Mouse (Mus musculus): ENCODE measurements around the gene Rufy2. TPM values are rescaled to one million over a fixed set of nuclear protein-coding genes. Genes with fewer than 3 reads are reported as not detected.
A peak's percentile ranks its signal among the peaks of the same experiment; 100 is the strongest.

Gene Rufy2
- 15.8 and 17.1 TPM in 2 replicates for total RNA-seq (2012; rRNA removed)

GRCm38 (mm10) chr10:62980039-62980954, at the start of gene Rufy2:
Rufy2 (plus strand) TSS chr10:62980223.
- Histone ChIP-seq H3K4me1 (ENCODE audit: control insufficient read depth in 2 of 2, insufficient read depth in 2 of 2, low read length in 2 of 2, poor library complexity in 1 of 2) (peaks cover 0 to 3% of the 10 kb centered on the region in 2 experiments; a peak in 1 of 4 replicates), H3K9ac (ENCODE audit: insufficient read depth, low read depth, low read length, poor library complexity, severe bottlenecking) (peak within 1 kb of the TSS; percentile 87), H3K36me3 (ENCODE audit: control insufficient read depth, insufficient read depth, low read length, poor library complexity, severe bottlenecking) (peaks cover 5% of the 10 kb centered on the region; the same call in 1 of the 2 replicates), H3K4me3 (ENCODE audit: insufficient read depth in 1 of 2, low read depth in 1 of 2, low read length in 2 of 2, poor library complexity in 1 of 2, severe bottlenecking in 1 of 2) (peak within 1 kb of the TSS; percentile 92 to 93), H3K27ac (ENCODE audit: insufficient read depth, low read depth, low read length, poor library complexity, severe bottlenecking) (no peak within 1 kb of the TSS), H3K9me3 (ENCODE audit: control insufficient read depth, insufficient read depth, low read depth, low read length) (no peaks in the 10 kb centered on the region)
- TF ChIP-seq ZNF384 (IDR thresholded peaks at IDR 0.05; ENCODE audit: low read depth, low read length) (no peak), CHD2 (IDR thresholded peaks at IDR 0.05; ENCODE audit: low read depth, low read length) (no peak; the same call in 1 of the 2 replicates), MAFK (IDR thresholded peaks at IDR 0.05; ENCODE audit: insufficient read depth, low read depth, low read length) (no peak), ZC3H11A (IDR thresholded peaks at IDR 0.05; ENCODE audit: borderline replicate concordance, low read depth, low read length) (no peak), HCFC1 (IDR thresholded peaks at IDR 0.05; ENCODE audit: borderline replicate concordance, insufficient read depth, low read length) (no peak)
- peak; percentile 65 for DNase-seq (ENCODE audit: low read depth, low spot score)
- in situ Hi-C loops (cut with MboI; ENCODE audit: low sequenced_read_pairs in 2 of 2, unreplicated experiment in 2 of 2) = no loop called here

DNA sequence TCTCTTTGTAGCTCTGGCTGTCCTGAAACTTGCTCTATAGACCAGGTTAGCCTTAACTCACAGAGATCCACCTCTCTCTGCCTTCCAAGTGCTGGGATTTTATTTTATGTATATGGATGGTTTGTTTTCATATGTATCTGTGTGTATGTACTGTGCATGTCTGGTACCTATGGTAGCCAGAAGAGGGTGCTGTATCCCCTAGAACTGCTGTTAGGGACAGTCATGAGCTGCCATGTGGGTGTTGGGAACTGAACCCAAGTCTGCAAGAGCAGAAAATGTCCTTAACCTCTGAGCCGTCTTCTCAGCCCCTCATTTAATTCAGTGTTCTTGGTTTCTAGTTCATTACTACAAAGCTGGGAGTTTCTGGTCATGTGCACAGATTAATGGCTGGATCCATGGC, 47.6 kb upstream of the Rufy2 start:
- Histone ChIP-seq H3K4me3 (ENCODE audit: insufficient read depth in 1 of 2, low read depth in 1 of 2, low read length in 2 of 2, poor library complexity in 1 of 2, severe bottlenecking in 1 of 2) (no peak overlapping the region), H3K4me1 (ENCODE audit: control insufficient read depth in 2 of 2, insufficient read depth in 2 of 2, low read length in 2 of 2, poor library complexity in 1 of 2) (no peaks in the 10 kb centered on the region), H3K36me3 (ENCODE audit: control insufficient read depth, insufficient read depth, low read length, poor library complexity, severe bottlenecking) (no peaks in the 10 kb centered on the region), H3K9ac (ENCODE audit: insufficient read depth, low read depth, low read length, poor library complexity, severe bottlenecking) (no peak overlapping the region), H3K9me3 (ENCODE audit: control insufficient read depth, insufficient read depth, low read depth, low read length) (no peaks in the 10 kb centered on the region), H3K27ac (ENCODE audit: insufficient read depth, low read depth, low read length, poor library complexity, severe bottlenecking) (no peak overlapping the region)
- DNase-seq (ENCODE audit: low read depth, low spot score) = no peak
- in situ Hi-C loops (cut with MboI; ENCODE audit: low sequenced_read_pairs in 2 of 2, unreplicated experiment in 2 of 2) = no loop called here
- TF ChIP-seq HCFC1 (IDR thresholded peaks at IDR 0.05; ENCODE audit: borderline replicate concordance, insufficient read depth, low read length) = no peak
- no peak for TF ChIP-seq MAFK (IDR thresholded peaks at IDR 0.05; ENCODE audit: insufficient read depth, low read depth, low read length)

GRCm38 (mm10) chr10:62944975-62945580, 34.9 kb upstream of the Rufy2 start:
- peaks cover 5% of the 10 kb centered on the region; the same call in 1 of the 2 replicates for H3K36me3 ChIP-seq (ENCODE audit: control insufficient read depth, insufficient read depth, low read length, poor library complexity, severe bottlenecking)
- in situ Hi-C loops (cut with MboI; ENCODE audit: low sequenced_read_pairs in 2 of 2, unreplicated experiment in 2 of 2) = no loop called here
- TF ChIP-seq CHD2 (IDR thresholded peaks at IDR 0.05; ENCODE audit: low read depth, low read length) = no peak
- no peak for TF ChIP-seq MAFK (IDR thresholded peaks at IDR 0.05; ENCODE audit: insufficient read depth, low read depth, low read length)
- no peak for TF ChIP-seq ZNF384 (IDR thresholded peaks at IDR 0.05; ENCODE audit: low read depth, low read length)
- TF ChIP-seq ZC3H11A (IDR thresholded peaks at IDR 0.05; ENCODE audit: borderline replicate concordance, low read depth, low read length) = no peak
- TF ChIP-seq HCFC1 (IDR thresholded peaks at IDR 0.05; ENCODE audit: borderline replicate concordance, insufficient read depth, low read length) = no peak

DNA sequence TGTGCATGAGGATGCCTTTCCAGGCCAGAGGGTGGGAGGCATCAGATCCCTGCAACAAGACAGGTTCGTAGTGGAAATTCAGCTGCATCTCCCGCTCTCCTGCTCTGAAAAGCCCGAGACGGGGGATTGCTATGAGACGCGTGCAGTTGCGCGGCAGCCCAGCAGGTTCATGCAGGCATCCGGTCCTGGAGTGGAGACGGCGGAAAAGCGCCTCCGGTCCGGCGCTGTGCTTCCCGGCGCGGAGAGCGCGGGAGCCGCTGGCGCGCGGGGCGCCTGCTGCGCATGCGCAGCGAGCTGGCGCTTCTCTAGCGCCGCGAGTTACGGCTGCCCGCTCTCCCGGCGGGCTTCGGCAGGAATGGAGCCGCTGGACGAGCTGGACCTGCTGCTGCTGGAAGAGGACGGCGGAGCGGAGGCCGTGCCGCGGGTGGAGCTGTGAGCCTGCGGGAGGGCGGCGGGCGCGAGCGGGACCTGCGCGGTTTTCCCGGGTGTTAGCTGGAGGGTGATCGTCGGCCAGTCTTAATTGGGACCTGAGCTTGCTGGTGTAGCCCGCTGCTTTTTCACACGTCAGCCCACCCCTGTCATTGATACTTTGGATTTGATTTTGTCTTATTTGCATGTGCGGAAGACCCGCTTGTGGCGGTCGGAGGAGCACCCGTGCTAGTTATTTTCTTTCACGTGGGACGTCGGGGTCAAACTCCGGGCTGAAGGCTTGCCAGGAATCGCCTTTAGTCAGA, 33.1 kb upstream of the Rufy2 start, which contains the start of gene Dna2:
Dna2 (plus strand) TSS at position 289 of the 734 bp plus-strand sequence.
- H3K36me3 ChIP-seq (ENCODE audit: control insufficient read depth, insufficient read depth, low read length, poor library complexity, severe bottlenecking) = peaks cover 14% of the 10 kb centered on the region
- no peak for TF ChIP-seq HCFC1 (IDR thresholded peaks at IDR 0.05; ENCODE audit: borderline replicate concordance, insufficient read depth, low read length)
- no peak for TF ChIP-seq CHD2 (IDR thresholded peaks at IDR 0.05; ENCODE audit: low read depth, low read length)
- no peak for TF ChIP-seq MAFK (IDR thresholded peaks at IDR 0.05; ENCODE audit: insufficient read depth, low read depth, low read length)
- no peak for TF ChIP-seq ZNF384 (IDR thresholded peaks at IDR 0.05; ENCODE audit: low read depth, low read length)
- no peak for TF ChIP-seq ZC3H11A (IDR thresholded peaks at IDR 0.05; ENCODE audit: borderline replicate concordance, low read depth, low read length)

More at GRCm38 (mm10) chr10:62944975-62945580, 34.9 kb upstream of the Rufy2 start:
- Histone ChIP-seq H3K9me3 (ENCODE audit: control insufficient read depth, insufficient read depth, low read depth, low read length) (no peaks in the 10 kb centered on the region), H3K4me1 (ENCODE audit: control insufficient read depth in 2 of 2, insufficient read depth in 2 of 2, low read length in 2 of 2, poor library complexity in 1 of 2) (peaks cover 0 to 2% of the 10 kb centered on the region in 2 experiments; a peak in 1 of 4 replicates), H3K27ac (ENCODE audit: insufficient read depth, low read depth, low read length, poor library complexity, severe bottlenecking) (no peak overlapping the region), H3K9ac (ENCODE audit: insufficient read depth, low read depth, low read length, poor library complexity, severe bottlenecking) (no peak overlapping the region), H3K4me3 (ENCODE audit: insufficient read depth in 1 of 2, low read depth in 1 of 2, low read length in 2 of 2, poor library complexity in 1 of 2, severe bottlenecking in 1 of 2) (no peak overlapping the region)
- no peak for DNase-seq (ENCODE audit: low read depth, low spot score)

More for the DNA sequence above, 33.1 kb upstream of the Rufy2 start, which contains the start of gene Dna2:
- peak; percentile 65 for DNase-seq (ENCODE audit: low read depth, low spot score)
- Histone ChIP-seq H3K4me3 (ENCODE audit: insufficient read depth in 1 of 2, low read depth in 1 of 2, low read length in 2 of 2, poor library complexity in 1 of 2, severe bottlenecking in 1 of 2) (peak within 1 kb of the TSS; percentile 85 to 91), H3K4me1 (ENCODE audit: control insufficient read depth in 2 of 2, insufficient read depth in 2 of 2, low read length in 2 of 2, poor library complexity in 1 of 2) (peaks cover 0 to 2% of the 10 kb centered on the region in 2 experiments; a peak in 1 of 4 replicates), H3K9ac (ENCODE audit: insufficient read depth, low read depth, low read length, poor library complexity, severe bottlenecking) (peak within 1 kb of the TSS; percentile 90), H3K9me3 (ENCODE audit: control insufficient read depth, insufficient read depth, low read depth, low read length) (no peaks in the 10 kb centered on the region), H3K27ac (ENCODE audit: insufficient read depth, low read depth, low read length, poor library complexity, severe bottlenecking) (peak within 1 kb of the TSS; percentile 70; the same call in 1 of the 2 replicates)
- in situ Hi-C loops (cut with MboI; ENCODE audit: low sequenced_read_pairs in 2 of 2, unreplicated experiment in 2 of 2) = no loop called here

Data from ES-E14 (cell line).